Mouse (Mus musculus) granulocyte monocyte progenitor cell, adult 5-6 weeks (primary cell): ENCODE results near the gene Cnot2. TPM values are rescaled to one million over a fixed set of nuclear protein-coding genes. Genes with fewer than 3 reads are reported as not detected.

Experiments used
- ATAC-seq: replicated peaks from 2 replicates; pipeline ENCODE4 v1.8.0; 2016; ENCODE audit warnings: mild to moderate bottlenecking, moderate TSS enrichment, inconsistent platforms; ENCODE audit not compliant: poor library complexity, severe bottlenecking
- total RNA-seq, 2 experiments: library from RNA; stranded (forward) in 1 of 2; stranded (reverse) in 1 of 2; fragments of 200-712, 200-1000 nt in 1 of 2; fragments of >200 nt in 1 of 2; fragmentation: Nextera tagmentation in 1 of 2; gene quantifications; 2 replicates each; pipeline ENCODE4 v1.2.3; 2014 to 2017

Cnot2 gene
- total RNA-seq, 2 experiments from 2014 or later: 83.5 to 108 TPM

DNA sequence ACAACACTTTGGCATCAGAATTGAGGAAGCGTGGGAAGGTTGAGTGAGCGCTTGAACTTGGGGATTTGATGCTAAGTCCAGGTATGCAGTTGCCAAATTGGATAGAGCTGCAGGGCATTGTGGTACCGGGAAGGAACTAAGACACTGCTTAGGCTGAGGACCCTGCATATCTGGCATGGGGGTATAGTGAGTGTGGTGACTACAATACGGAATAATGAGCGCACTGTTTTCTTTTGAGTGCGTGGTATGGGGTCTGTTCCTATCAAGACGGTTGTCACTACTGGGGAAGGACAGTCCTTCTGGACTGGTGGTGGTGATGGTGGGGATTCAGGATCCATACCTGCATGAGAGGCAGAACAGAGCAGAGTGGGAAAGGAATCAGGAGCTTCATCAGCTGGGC, 140.4 kb downstream of the Cnot2 start:
- ATAC-seq: no peak

DNA sequence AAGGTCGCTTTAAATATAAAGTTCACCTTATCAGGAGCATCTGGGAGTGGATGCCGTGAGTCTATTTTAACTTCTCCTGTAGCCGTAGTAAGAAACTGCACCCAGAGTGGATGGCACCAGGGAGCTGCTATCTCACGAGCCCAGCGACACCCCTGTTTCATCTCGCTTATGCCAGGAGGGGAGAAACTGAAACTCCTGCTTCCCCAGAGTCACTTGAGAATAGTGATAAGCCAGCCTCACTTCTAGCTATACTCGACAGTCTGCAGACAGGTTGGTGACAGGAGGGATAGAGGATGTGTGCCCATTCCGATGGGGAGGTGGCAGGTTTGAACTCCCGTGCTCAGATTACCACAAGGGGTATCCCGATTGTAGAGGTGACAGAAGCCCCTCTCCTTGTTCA, 141.2 kb downstream of the Cnot2 start:
- ATAC-seq: no peak

GRCm38 (mm10) chr10:116435455-116435854, 145.9 kb downstream of the Cnot2 start:
- no peak for ATAC-seq

Other genes with a start within 250 kb of the Cnot2 start
- not detected in 2 replicates for gene Kcnmb4, start 107.6 kb downstream of the Cnot2 start, total RNA-seq (2014; fragmentation: Nextera tagmentation)
- not detected in 2 replicates for gene Kcnmb4, start 107.6 kb downstream of the Cnot2 start, total RNA-seq (2017)